Mouse (Mus musculus) heart, embryonic 16.5 days (tissue): ENCODE data around the gene Hist1h3i. TPM values are rescaled to one million over a fixed set of nuclear protein-coding genes. Genes with fewer than 3 reads are reported as not detected.
"Not testable (repeated sequence)": the region's sequence is repeated elsewhere in the genome, so short reads cannot be mapped to it uniquely, and the experiment has no call there.

Source experiments
- ATAC-seq: fragments of 200-750 bp; cut with Nextera tagmentation; replicated peaks from 2 replicates; pipeline ENCODE4 v1.8.0; 2017; ENCODE audit warnings: moderate number of reproducible peaks; ENCODE audit not compliant: insufficient read depth, low FRiP score; ENCODE audit errors: extremely low read depth
- H3K27ac ChIP-seq: fragments of 300-500 bp; sonication (generic); 2 replicates; pipeline ENCODE4 v1.5.1; 2014; ENCODE audit warnings: mild to moderate bottlenecking, low read length, control low read depth, moderate library complexity
- H3K27me3 ChIP-seq: fragments of 300-500 bp; sonication (generic); 2 replicates; pipeline ENCODE4 v1.6.1; 2014; ENCODE audit warnings: low read length, mixed read lengths; ENCODE audit not compliant: control insufficient read depth, insufficient read depth
- H3K36me3 ChIP-seq: fragments of 300-500 bp; sonication (generic); 2 replicates; pipeline ENCODE4 v1.6.1; 2014; ENCODE audit not compliant: control insufficient read depth, insufficient read depth
- H3K4me1 ChIP-seq: fragments of 300-500 bp; sonication (generic); 2 replicates; pipeline ENCODE4 v1.6.1; 2014; ENCODE audit warnings: low read length, mixed read lengths; ENCODE audit not compliant: control insufficient read depth, insufficient read depth
- H3K4me2 ChIP-seq: fragments of 300-500 bp; sonication (generic); 2 replicates; pipeline ENCODE4 v1.6.1; 2014; ENCODE audit warnings: low read depth, mild to moderate bottlenecking, control low read depth, low read length
- H3K4me3 ChIP-seq: fragments of 300-500 bp; sonication (generic); 2 replicates; pipeline ENCODE4 v1.5.1; 2014; ENCODE audit warnings: mild to moderate bottlenecking, control low read depth, low read length
- H3K9ac ChIP-seq: fragments of 300-500 bp; sonication (generic); 2 replicates; pipeline ENCODE4 v1.6.1; 2014; ENCODE audit warnings: low read length, control low read depth
- H3K9me3 ChIP-seq: fragments of 300-500 bp; sonication (generic); replicated peaks from 2 replicates; pipeline ENCODE4 v1.6.1; 2016; ENCODE audit warnings: low read length; ENCODE audit not compliant: control insufficient read depth
- WGBS: fragments of 180-500 bp; shearing (Covaris S2); extraction: QIAGEN DNeasy Blood & Tissue Kit; methylation state at CpG from one replicate; pipeline ENCODE4 v1.1.7; 2014; 5-methylcytosine and 5-hydroxymethylcytosine counted together
- polyA plus RNA-seq: library from polyadenylated mRNA; unstranded; fragments of >200 nt; fragmentation: Nextera tagmentation; extraction: Ambion mirVana; gene quantifications from 2 replicates; pipeline ENCODE4 v1.2.1, GENCODE M21; 2015

The Hist1h3i gene
- polyA plus RNA-seq, 1 experiment from 2014 or later, result 54.0 TPM

DNA sequence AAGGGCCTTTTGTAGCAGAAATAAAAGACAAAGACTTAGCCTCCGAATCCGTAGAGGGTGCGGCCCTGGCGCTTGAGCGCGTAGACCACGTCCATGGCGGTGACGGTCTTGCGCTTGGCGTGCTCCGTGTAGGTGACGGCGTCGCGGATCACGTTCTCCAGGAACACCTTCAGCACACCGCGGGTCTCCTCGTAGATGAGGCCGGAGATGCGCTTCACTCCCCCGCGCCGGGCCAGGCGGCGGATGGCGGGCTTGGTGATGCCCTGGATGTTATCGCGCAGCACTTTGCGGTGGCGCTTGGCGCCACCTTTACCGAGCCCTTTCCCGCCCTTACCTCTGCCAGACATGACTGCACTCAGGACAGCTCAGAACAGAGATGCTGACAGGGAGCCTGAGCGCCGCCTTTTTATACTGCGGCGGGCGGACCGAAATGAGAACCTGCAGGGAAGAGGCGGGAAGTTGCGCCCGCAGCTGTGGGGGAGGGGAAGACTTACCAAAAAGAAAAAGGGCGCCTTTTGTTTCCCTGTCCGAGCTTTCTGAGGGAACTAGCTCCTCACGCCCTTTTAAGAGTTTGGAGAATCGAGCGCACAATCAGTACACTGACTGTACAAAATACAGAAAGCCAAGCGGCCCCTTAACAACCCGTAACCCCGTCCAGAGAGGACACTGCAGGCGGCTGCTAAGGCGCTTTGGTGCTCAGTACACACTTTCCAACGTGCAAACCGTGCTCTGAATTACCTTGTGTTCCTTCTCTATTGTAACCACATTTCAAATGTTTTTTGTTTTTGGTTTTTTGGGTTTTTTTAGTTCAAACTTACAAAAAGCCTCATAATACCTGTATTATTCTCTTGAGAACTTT lies 32.8 kb downstream of the Hist1h3i start, which contains the start of gene Hist1h4k:
Hist1h4k (minus strand) TSS at position 347 of the 859 bp plus-strand sequence.
- H3K9ac ChIP-seq, result peak within 1 kb of the TSS; percentile 72
- ATAC-seq, result peak; percentile 77
- peak within 1 kb of the TSS; percentile 74 for H3K4me2 ChIP-seq
- peaks cover 17% of the 10 kb centered on the region for H3K4me1 ChIP-seq
- H3K4me3 ChIP-seq, result peak within 1 kb of the TSS; percentile 54
- not testable (repeated sequence) for H3K9me3 ChIP-seq, H3K36me3 ChIP-seq, H3K27me3 ChIP-seq
- under 1% methylated on average over 40 of the region's 56 CpGs for WGBS
- H3K27ac ChIP-seq, result peak within 1 kb of the TSS; percentile 85

DNA sequence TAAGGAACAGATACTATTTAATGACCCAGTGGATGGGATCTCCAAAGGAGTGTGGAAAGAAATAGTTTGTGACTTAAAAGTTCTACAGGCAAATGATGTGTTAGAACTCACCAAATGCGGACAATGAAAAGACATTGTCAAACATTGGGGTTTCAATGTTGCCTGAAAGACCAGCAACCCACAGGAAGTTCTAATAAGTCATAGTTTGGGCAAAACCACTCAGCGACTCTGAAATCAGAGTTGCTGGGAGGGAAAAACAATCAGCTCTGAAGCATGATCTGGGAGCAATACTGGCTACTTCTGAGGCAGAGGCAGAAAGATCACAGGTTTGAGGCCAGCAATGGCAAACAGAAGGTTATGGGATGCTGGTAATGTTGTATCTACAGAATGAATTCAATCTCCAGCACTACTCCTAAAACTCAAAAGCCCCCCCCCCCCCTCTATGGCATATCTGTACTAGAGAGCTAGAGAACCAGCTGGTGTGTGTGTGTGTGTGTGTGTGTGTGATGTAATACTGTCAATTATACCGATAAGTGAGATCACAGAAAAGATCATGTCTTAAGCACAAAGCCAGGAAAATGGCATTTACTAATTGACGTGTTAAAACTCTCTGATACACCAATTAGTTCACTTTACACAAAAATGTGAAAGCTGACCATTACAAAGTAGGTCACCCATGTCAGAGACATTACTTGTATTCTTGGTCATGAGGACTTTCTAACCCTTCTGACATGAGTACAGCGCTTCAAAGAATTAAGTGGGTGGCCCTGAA lies 33.6 kb downstream of the Hist1h3i start:
- Histone ChIP-seq H3K4me3 (peak overlapping the region; percentile 54), H3K9ac (peak overlapping the region; percentile 72), H3K4me2 (peak overlapping the region; percentile 74), H3K27ac (peak overlapping the region; percentile 41), H3K36me3 (no peaks in the 10 kb centered on the region), H3K9me3 (no peaks in the 10 kb centered on the region), H3K27me3 (no peaks in the 10 kb centered on the region), H3K4me1 (peaks cover 15% of the 10 kb centered on the region)
- no peak for ATAC-seq
- 11% methylated on average over 5 of the region's 5 CpGs for WGBS

- Histone ChIP-seq H3K27ac (no peak overlapping the region), H3K4me3 (no peak overlapping the region), H3K36me3 (no peaks in the 10 kb centered on the region), H3K9me3 (no peaks in the 10 kb centered on the region), H3K9ac (no peak overlapping the region), H3K4me2 (no peak overlapping the region), H3K4me1 (peaks cover 5% of the 10 kb centered on the region; the same call in 1 of the 2 replicates), H3K27me3 (no peaks in the 10 kb centered on the region)
- no peak for ATAC-seq
- WGBS, result 79% methylated on average over 1 of the region's 1 CpGs
Measured at GRCm38 (mm10) chr13:21745006-21745405, 38.2 kb downstream of the Hist1h3i start.

DNA sequence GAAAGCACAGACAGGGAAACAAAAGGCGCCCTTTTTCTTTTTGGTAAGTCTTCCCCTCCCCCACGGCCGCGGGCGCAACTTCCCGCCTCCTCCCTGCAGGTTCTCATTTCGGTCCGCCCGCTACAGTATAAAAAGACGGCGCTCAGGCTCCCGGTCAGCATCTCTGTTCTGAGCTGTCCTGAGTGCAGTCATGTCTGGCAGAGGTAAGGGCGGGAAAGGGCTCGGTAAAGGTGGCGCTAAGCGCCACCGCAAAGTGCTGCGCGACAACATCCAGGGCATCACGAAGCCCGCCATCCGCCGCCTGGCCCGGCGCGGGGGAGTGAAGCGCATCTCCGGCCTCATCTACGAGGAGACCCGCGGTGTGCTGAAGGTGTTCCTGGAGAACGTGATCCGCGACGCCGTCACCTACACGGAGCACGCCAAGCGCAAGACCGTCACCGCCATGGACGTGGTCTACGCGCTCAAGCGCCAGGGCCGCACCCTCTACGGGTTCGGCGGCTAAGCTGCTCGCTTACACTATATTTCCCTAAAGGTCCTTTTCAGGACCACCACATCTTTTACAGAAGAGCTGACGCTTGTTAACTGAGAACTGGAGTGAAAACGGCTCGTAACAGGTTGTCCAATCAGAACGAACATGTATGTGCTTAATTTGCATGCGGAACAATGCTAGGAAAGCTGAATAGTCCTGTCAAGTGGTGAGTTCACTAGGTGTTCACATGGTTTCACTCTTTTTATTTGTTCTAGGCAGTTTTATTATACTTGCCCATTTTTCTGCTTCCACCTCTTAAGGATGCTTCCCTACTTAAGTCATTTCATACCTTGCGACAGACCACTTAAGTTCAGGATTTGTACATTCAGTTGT lies 48.0 kb downstream of the Hist1h3i start, which contains the start of gene Hist1h4j:
Hist1h4j (plus strand) TSS at position 159 of the 862 bp plus-strand sequence.
- under 1% methylated on average over 43 of the region's 56 CpGs for WGBS
- peak within 1 kb of the TSS; percentile 93 for H3K27ac ChIP-seq
- H3K4me1 ChIP-seq, H3K27me3 ChIP-seq, H3K36me3 ChIP-seq, H3K9me3 ChIP-seq: not testable (repeated sequence)
- H3K9ac ChIP-seq, result peak within 1 kb of the TSS; percentile 83
- H3K4me3 ChIP-seq, result peak within 1 kb of the TSS; percentile 63
- H3K4me2 ChIP-seq, result peak within 1 kb of the TSS; percentile 79
- peak; percentile 92 for ATAC-seq

DNA sequence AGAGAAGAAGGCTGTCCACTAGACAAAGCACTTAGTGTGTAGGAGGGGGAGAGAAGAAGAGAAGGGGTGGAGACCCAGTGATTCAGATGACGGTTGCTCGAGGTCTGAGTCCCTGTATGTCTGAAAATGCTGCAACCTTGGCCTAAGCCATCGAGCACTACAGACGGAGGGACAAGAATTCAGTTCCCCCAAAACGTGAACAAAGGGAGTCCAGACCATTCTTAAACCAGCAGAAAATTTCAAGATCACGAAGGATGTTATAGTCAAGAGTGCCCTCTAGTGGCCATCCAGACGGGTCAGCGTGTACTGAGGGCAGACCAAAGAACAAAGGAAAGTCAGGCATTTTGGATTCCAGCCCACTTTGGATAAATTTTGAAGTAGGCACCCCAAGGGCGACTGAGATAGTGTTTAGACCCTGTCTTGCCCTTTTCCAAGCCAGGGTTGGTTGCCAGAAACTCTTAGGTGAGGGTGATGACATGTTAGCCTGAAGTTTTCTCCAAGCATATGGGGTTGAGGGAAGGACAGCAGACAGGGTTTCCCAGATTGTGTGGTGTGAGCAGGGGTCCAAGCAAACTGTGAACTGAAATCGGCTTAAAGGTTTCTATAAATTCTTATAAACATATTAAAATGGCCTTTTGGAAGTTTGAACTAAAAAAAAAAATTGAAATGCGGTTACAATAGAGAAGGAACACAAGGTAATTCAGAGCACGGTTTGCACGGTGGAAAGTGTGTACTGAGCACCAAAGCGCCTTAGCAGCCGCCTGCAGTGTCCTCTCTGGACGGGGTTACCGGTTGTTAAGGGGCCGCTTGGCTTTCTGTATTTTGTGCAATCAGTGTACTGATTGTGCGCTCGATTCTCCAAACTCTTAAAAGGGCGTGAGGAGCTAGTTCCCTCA lies 48.9 kb downstream of the Hist1h3i start:
- Histone ChIP-seq H3K27me3 (no peaks in the 10 kb centered on the region), H3K9me3 (no peaks in the 10 kb centered on the region), H3K4me1 (peaks cover 6% of the 10 kb centered on the region), H3K9ac (peak overlapping the region; percentile 83), H3K36me3 (no peaks in the 10 kb centered on the region), H3K27ac (peak overlapping the region; percentile 93), H3K4me3 (peak overlapping the region; percentile 63), H3K4me2 (peak overlapping the region; percentile 79)
- peak; percentile 77 for ATAC-seq
- WGBS, result 1% methylated on average over 21 of the region's 21 CpGs

- Histone ChIP-seq H3K4me1 (peaks cover 6% of the 10 kb centered on the region), H3K4me2 (no peak overlapping the region), H3K27ac (no peak overlapping the region), H3K36me3 (no peaks in the 10 kb centered on the region), H3K27me3 (no peaks in the 10 kb centered on the region), H3K4me3 (no peak overlapping the region), H3K9ac (no peak overlapping the region), H3K9me3 (no peaks in the 10 kb centered on the region)
- 75% methylated on average over 5 of the region's 5 CpGs for WGBS
- ATAC-seq, result 0 out of 2 replicates have a peak, but pooled peaks have one; percentile 0
Measured at GRCm38 (mm10) chr13:21733466-21733865, 49.7 kb downstream of the Hist1h3i start.
